Mouse (Mus musculus) embryonic fibroblast, embryonic 13.5 days (primary cell): ENCODE measurements around the gene Chsy1. TPM values are rescaled to one million over a fixed set of nuclear protein-coding genes. Genes with fewer than 3 reads are reported as not detected.

ENCODE experiments used
- H3K27ac ChIP-seq: 2 replicates; pipeline ENCODE4 v1.5.1; 2012; ENCODE audit warnings: low read length, control low read depth, inconsistent platforms; ENCODE audit not compliant: insufficient read depth
- H3K4me1 ChIP-seq: 2 replicates; pipeline ENCODE4 v1.6.1; 2011; ENCODE audit warnings: low read length; ENCODE audit not compliant: control insufficient read depth, insufficient read depth
- H3K4me3 ChIP-seq: 2 replicates; pipeline ENCODE4 v1.5.1; 2011; ENCODE audit warnings: mild to moderate bottlenecking, control low read depth, low read length; ENCODE audit not compliant: insufficient read depth
- CTCF ChIP-seq: IDR thresholded peaks from 2 replicates; pipeline ENCODE4 v1.5.1; 2011; ENCODE audit warnings: mild to moderate bottlenecking, control low read depth, low read length, moderate library complexity, borderline replicate concordance; ENCODE audit not compliant: insufficient read depth
- POLR2A ChIP-seq: IDR thresholded peaks from 2 replicates; pipeline ENCODE4 v1.6.1; 2011; ENCODE audit warnings: low read depth, mild to moderate bottlenecking, control low read depth, low read length, moderate library complexity
- polyA plus RNA-seq: library from polyadenylated mRNA; stranded (reverse); fragments of >200 nt; gene quantifications from 2 replicates; pipeline ENCODE4 v1.2.4, GENCODE M21; 2011; ENCODE audit warnings: low read depth; ENCODE audit not compliant: missing spikeins, insufficient read length

The Chsy1 gene
- polyA plus RNA-seq, 1 experiment: 63.2 TPM

GRCm38 (mm10) chr7:66138878-66139277 is 29.6 kb downstream of the Chsy1 start:
- Histone ChIP-seq H3K4me1 (peaks cover 9% of the 10 kb centered on the region), H3K4me3 (no peak overlapping the region), H3K27ac (no peak overlapping the region)
- TF ChIP-seq POLR2A: no peak
- TF ChIP-seq CTCF: no peak

GRCm38 (mm10) chr7:66140095-66140494 is 30.8 kb downstream of the Chsy1 start:
- Histone ChIP-seq H3K27ac (no peak overlapping the region), H3K4me3 (no peak overlapping the region), H3K4me1 (peaks cover 5% of the 10 kb centered on the region)
- no peak for TF ChIP-seq POLR2A
- TF ChIP-seq CTCF: no peak

GRCm38 (mm10) chr7:66140923-66141570 is 31.7 kb downstream of the Chsy1 start:
- H3K27ac ChIP-seq: no peak overlapping the region
- no peaks in the 10 kb centered on the region; the same call in 1 of the 2 replicates for H3K4me1 ChIP-seq
- TF ChIP-seq POLR2A (no peak), CTCF (no peak)
- no peak overlapping the region for H3K4me3 ChIP-seq

- TF ChIP-seq CTCF (no peak), POLR2A (no peak)
- H3K4me1 ChIP-seq: no peaks in the 10 kb centered on the region; the same call in 1 of the 2 replicates
- H3K4me3 ChIP-seq: no peak overlapping the region
- H3K27ac ChIP-seq: no peak overlapping the region
Measured at GRCm38 (mm10) chr7:66142514-66142913, 33.2 kb downstream of the Chsy1 start.

GRCm38 (mm10) chr7:66144543-66144942 is 35.2 kb downstream of the Chsy1 start:
- H3K27ac ChIP-seq: no peak overlapping the region
- H3K4me3 ChIP-seq: no peak overlapping the region
- TF ChIP-seq CTCF: no peak
- no peak for TF ChIP-seq POLR2A
- H3K4me1 ChIP-seq: no peaks in the 10 kb centered on the region; the same call in 1 of the 2 replicates

- peaks cover 3% of the 10 kb centered on the region for H3K4me1 ChIP-seq
- H3K4me3 ChIP-seq: no peak overlapping the region
- H3K27ac ChIP-seq: no peak overlapping the region
- TF ChIP-seq POLR2A: no peak
- no peak for TF ChIP-seq CTCF
Measured at GRCm38 (mm10) chr7:66147156-66147555, 37.8 kb downstream of the Chsy1 start.

GRCm38 (mm10) chr7:66147816-66148215 is 38.5 kb downstream of the Chsy1 start:
- Histone ChIP-seq H3K4me1 (peaks cover 3% of the 10 kb centered on the region), H3K27ac (no peak overlapping the region), H3K4me3 (no peak overlapping the region)
- no peak for TF ChIP-seq CTCF
- no peak for TF ChIP-seq POLR2A

- Histone ChIP-seq H3K27ac (no peak overlapping the region), H3K4me1 (peaks cover 3% of the 10 kb centered on the region), H3K4me3 (no peak overlapping the region)
- TF ChIP-seq CTCF (no peak), POLR2A (no peak)
Measured at GRCm38 (mm10) chr7:66149506-66149905, 40.2 kb downstream of the Chsy1 start.

- no peak overlapping the region for H3K4me3 ChIP-seq
Measured at GRCm38 (mm10) chr7:66150411-66150810, 41.1 kb downstream of the Chsy1 start.

GRCm38 (mm10) chr7:66157413-66157812 is 48.1 kb downstream of the Chsy1 start:
- Histone ChIP-seq H3K4me3 (no peak overlapping the region), H3K27ac (no peak overlapping the region), H3K4me1 (0 out of 2 replicates have a peak, but pooled peaks cover 2% of the 10 kb centered on the region)
- TF ChIP-seq CTCF (no peak), POLR2A (no peak)

More at GRCm38 (mm10) chr7:66150411-66150810, 41.1 kb downstream of the Chsy1 start:
- TF ChIP-seq CTCF (no peak), POLR2A (no peak)
- no peak overlapping the region for H3K27ac ChIP-seq
- H3K4me1 ChIP-seq: peaks cover 3% of the 10 kb centered on the region
